Mouse (Mus musculus): Measurements from ENCODE around the gene Dhrs3.

The Dhrs3 gene

GRCm38 (mm10) chr4:144892133-144892936 lies at the start of gene Dhrs3:
Gene Dhrs3 (plus strand): TSS chr4:144892827.
- no peak for DNase-seq (ENCODE audit: low read depth, low spot score)

- DNase-seq (ENCODE audit: low read depth, low spot score) = no peak
Measured at GRCm38 (mm10) chr4:144861756-144862505, 30.7 kb upstream of the Dhrs3 start.

GRCm38 (mm10) chr4:144867926-144868325 lies 24.7 kb upstream of the Dhrs3 start:
- DNase-seq (ENCODE audit: low read depth, low spot score) = no peak

DNA sequence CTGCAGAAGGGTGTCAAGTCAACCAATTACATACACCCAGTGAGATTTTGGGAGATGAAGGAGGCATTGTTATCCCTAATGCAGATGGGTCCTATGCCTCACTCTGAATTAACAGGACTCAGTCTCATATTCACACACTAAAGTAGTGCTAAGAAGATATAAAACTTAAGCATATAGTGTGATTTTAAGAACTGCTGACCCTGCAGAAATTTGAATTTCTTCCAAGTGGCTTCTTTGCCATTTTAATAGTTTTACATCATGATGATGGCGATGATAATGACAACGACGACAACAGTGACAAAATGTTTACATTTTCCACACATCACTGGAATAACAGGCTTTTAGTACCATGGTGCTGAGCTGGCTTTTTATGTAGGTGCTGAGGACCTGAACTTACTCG lies 24.0 kb upstream of the Dhrs3 start:
- no peak for DNase-seq (ENCODE audit: low read depth, low spot score)

- DNase-seq (ENCODE audit: low read depth, low spot score) = no peak
Measured at GRCm38 (mm10) chr4:144872905-144873304, 19.7 kb upstream of the Dhrs3 start.

GRCm38 (mm10) chr4:144875576-144876093 lies 17.0 kb upstream of the Dhrs3 start:
- DNase-seq (ENCODE audit: low read depth, low spot score) = no peak

DNA sequence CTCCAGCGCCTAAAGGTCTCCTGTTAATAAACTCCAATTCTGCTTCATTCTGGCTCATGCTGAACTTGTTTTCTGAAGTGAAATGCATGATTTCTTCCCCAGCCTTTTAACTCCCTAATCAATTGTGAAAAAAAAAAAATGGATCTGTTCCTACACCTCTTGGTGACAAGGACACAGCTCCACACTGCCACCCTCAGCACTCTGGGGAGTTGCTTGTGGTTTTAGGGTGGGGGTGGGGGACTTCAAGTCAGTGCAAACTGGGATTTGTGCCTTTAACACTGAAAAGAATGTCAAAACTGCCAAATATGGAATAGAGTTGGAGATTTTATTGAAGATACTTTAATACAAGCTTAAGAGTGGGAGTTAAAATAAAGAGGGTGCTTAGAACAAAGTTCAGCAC lies 13.1 kb upstream of the Dhrs3 start:
- DNase-seq (ENCODE audit: low read depth, low spot score) = no peak

- no peak for DNase-seq (ENCODE audit: low read depth, low spot score)
Measured at GRCm38 (mm10) chr4:144881376-144881775, 11.3 kb upstream of the Dhrs3 start.

DNA sequence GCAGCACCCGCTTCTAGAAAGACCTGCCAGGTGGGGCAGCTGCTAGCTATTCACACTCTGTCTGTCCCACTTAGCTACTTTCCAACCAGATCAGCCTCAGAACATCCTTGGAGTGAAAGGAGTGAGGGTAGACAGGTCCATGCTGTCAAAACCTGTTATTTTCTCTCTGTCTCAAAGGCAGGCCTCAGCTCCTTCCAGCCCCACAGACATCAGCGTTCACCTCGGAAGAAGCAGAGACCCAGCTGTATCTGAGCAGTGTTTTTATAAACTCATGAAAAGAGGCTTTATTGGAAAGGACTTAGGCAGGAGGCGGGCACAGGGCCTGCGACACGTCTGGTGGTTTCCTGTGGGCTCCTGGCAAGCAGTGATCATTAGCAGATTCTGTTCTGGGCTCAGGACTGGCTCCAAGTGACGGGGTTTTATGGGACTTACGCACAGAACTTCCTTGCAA lies 9.7 kb upstream of the Dhrs3 start:
- no peak for DNase-seq (ENCODE audit: low read depth, low spot score)

- no peak for DNase-seq (ENCODE audit: low read depth, low spot score)
Measured at GRCm38 (mm10) chr4:144886460-144886859, 6.2 kb upstream of the Dhrs3 start.

DNA sequence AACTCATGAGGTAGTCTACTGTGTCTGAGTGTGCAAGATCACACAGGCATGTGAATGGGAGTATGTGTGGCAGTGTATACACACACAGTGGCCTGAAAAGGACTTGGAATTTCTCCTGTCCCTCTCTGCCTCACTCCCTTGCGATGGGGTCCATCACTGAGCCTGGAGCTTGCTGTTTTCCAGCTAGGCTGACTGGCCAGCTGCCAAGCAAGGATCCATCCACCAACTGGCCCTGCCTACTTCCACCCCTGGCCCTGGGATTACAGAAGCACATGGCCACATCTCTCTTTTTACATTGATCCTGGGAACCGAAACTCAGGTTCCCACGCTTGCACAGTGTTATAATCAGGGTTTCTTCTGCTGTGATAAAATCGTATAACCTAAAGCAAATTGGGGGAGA lies 3.9 kb upstream of the Dhrs3 start:
- no peak for DNase-seq (ENCODE audit: low read depth, low spot score)

DNA sequence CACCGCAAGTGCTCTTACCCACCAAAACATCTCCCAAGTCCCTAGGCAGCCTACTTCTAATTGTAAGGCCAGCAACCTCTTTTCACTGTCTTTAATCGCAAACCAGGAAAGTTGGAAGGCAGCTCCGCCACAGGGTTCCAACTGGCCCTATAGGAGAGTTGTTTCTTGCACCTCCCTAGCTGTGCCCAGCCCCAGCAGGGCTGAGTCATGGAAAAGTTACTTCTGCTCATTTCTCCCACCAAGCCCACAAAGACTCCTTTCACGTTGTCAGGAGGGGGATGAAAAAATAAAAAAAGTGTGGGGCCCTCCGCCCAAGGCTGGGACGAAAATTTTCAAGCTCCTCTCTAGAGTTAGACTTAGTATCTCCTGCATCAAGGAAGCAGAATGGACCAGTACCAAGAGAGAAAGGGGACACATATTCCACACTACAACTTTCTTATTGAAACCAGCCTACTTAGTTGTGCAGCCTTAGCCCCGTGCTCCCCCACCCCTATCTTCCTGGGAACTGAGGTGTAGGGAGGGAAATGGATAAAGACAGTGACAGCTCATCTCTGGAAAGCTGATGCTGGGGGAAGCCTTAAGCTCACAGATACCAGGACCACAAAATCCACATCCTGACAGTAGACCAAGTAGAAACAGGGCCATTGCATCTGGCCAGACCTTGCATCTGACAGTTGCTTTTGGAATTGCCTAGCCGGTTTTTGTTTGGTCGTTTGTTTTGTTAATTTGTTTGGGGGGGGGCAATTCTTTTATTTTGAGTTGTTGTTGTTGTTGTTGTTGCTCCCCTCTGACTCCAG lies 2.9 kb upstream of the Dhrs3 start:
- no peak for DNase-seq (ENCODE audit: low read depth, low spot score)

DNA sequence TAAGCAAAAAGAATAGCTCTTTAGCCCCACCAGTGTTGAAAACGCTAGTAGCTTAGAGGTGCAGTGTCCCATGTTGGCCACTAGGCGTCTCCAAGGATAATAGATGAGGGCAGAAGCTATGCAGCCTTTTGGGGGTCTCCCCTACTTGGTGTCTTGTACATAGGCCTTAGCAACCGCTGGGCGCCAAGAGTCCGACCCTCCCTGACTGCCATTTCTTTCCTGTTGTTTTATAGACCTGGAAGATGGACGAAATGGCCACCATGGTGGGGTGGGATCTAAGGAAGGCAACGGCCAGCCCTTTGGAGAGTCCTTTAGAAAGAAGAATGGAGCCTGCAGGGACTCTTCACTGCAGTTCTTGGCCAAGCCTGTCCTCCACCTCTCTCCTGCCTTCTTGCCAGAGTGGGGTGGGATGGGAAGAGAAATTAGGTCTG lies 1.9 kb upstream of the Dhrs3 start:
- DNase-seq (ENCODE audit: low read depth, low spot score) = peak; percentile 47

DNA sequence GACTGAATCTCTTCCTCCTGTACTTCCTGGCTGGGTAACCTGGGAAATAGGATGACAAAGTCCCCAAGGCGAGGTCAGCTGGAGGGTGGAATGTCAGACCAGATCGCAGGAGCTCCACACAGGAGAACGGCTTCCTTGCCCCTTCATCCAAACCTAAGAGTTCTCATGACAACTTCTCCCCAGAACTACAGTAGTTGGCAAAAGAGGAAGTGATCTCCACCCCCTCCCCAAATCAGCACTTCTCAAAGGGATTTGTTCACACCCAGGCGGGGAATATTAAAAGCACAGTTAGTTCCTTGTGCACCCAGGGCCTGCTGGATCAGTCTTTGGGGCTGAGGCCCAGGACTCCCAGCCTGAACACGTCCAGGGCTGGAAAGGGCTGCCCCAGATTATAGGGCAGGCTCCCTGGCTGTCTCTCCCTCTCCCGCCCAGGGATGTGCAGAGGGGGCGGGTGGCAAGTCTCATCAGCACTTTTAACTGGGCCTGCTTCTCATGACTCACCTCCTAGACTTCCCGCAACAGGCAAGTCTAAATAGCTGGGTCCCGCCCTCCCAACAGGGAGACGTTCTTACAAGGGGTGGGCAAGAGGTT lies 1.4 kb upstream of the Dhrs3 start:
- no peak for DNase-seq (ENCODE audit: low read depth, low spot score)

DNA sequence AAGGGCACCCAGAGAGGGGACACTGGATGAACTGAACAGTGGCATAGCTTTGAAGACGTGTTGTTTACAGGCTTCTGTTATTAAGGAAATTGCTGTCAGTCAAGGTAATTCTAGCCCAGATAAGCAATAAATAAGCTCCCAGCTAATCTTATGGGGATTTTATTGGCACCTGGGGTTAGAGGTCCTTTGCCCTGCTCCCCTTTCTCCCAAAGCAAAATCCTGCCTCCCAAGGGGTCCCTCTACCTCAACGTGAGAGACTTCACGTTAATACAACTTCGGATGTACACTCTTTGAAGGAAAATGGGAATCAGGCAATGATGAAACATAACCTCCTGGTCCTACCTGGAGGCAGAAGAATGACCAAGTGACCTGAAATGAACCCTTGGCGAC lies 889 bp upstream of the Dhrs3 start:
- DNase-seq (ENCODE audit: low read depth, low spot score) = no peak

- DNase-seq (ENCODE audit: low read depth, low spot score) = no peak
Measured at GRCm38 (mm10) chr4:144892937-144893272, 278 bp downstream of the Dhrs3 start.

DNA sequence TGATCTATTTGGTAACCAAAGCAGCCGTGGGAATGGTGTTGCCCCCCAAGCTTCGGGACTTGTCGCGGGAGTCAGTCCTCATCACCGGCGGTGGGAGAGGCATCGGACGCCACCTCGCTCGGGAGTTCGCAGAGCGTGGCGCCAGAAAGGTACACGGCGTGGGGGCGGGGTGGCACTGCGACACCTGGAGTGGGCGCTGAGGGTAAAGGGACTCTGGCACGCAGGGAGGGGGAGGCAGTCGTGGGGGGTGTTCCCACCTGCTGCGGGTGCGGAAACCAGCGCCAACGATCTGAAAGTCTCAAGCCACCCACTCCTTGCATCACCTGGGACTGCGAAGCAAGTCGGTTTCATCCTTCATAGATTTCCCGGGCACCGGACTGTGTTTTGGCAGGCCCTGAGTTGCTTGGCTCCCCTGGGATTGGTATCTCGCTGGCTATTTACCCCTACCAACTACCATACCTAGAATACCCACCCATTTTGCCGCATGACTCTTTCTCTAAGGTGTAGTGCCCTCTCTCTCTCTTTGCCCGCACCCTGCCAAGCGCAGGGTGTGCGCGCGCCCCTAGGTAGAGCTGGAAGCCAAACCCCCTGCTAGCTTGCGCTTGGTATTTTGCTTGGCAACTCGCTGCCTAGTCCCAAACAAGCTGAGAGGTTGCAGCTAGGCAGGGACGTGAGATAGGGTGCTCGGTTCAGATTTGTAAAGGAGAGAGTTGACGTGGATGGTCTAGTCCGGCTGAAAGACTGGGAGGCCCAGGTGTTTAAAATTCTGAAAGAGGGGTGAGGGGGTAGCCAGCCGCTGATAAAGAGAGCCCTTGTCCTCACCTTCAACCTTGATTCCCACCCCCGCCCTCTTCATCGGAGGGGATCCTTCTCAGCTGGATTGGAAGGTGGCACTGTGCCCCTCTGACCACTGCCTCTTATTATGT lies 1.2 kb downstream of the Dhrs3 start:
- no peak for DNase-seq (ENCODE audit: low read depth, low spot score)

DNA sequence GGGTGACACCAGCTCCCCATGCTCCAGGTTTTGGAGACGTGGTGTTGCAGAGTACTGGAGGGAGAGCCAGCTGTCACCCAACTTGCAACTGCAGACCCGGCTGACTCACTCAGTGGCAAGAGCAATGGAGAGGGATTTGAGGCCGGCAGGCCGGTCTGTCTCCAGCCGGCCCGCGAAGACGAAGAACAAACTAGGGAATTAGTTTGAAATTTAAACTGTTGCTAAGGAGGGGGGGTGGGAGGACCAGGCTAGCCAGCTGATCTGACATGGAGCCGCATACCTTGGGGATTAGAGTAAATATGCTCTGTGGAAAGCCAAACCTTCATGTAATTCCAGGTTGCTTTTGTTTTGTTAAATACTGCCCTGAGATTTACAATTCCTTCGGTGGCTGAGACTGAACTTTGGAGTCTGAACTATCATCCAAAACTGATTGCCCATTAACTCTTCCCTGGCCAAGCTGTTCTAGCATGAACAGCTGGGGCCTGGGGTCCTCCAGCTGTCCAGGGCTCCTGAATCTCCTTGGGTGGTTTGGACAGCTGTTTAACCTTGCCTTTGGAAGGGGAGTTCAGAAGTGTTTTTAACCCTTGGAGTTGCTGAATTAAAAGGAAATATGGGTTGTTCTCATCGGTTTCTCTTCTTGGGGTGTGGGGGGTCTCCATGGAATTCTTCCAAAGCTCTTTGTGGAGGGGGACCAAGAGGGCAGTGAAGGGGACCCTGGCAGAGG lies 2.0 kb downstream of the Dhrs3 start:
- DNase-seq (ENCODE audit: low read depth, low spot score) = no peak

DNA sequence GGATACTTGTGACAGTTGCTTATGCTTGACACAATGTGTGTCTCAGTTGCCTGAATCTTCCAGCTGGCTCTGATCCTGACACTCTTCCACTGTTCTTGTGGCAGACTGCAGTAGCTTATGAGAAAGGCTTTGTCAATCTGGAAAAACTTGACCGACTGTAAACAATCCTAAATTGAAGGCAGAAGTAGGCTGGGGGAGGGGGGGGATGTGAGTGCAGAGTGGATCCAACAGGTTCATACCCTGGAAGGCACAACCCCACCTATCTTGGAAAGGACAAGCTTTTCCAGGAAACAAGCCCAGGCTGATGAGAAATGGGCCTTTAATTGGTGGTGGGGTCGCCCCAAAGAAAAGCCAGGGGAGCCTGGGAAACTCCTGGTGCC lies 2.6 kb downstream of the Dhrs3 start:
- DNase-seq (ENCODE audit: low read depth, low spot score) = no peak

- DNase-seq (ENCODE audit: low read depth, low spot score) = no peak
Measured at GRCm38 (mm10) chr4:144896321-144896720, 3.7 kb downstream of the Dhrs3 start.

Data from c-Kit-negative CD71-positive TER-119-positive erythroid progenitor cells, embryonic 14.5 days (primary cell).